Mouse (Mus musculus) forebrain, postnatal 0 days (tissue): ENCODE data around the gene Kmt2d. TPM values are rescaled to one million over a fixed set of nuclear protein-coding genes. Genes with fewer than 3 reads are reported as not detected.

ENCODE experiments used
- ATAC-seq: fragments of 200-750 bp; cut with Nextera tagmentation; 2 replicates; pipeline ENCODE4 v1.8.0; 2017; ENCODE audit warnings: mild to moderate bottlenecking, moderate library complexity
- DNase-seq: peaks from one replicate; pipeline ENCODE4 v3.0.0-alpha.2; 2015
- H3K27ac ChIP-seq: fragments of 300-500 bp; sonication (generic); 2 replicates; pipeline ENCODE4 v1.5.1; 2014; ENCODE audit warnings: low read depth, mild to moderate bottlenecking, antibody characterized with exemption, low read length, moderate library complexity, mixed read lengths
- H3K27me3 ChIP-seq: fragments of 300-500 bp; sonication (generic); 2 replicates; pipeline ENCODE4 v1.6.1; 2014; ENCODE audit warnings: mild to moderate bottlenecking, low read length, mixed read lengths; ENCODE audit not compliant: insufficient read depth
- H3K36me3 ChIP-seq: fragments of 300-500 bp; sonication (generic); 2 replicates; pipeline ENCODE4 v1.6.1; 2014; ENCODE audit warnings: mild to moderate bottlenecking, moderate library complexity; ENCODE audit not compliant: insufficient read depth
- H3K4me1 ChIP-seq: fragments of 300-500 bp; sonication (generic); 2 replicates; pipeline ENCODE4 v1.6.1; 2014; ENCODE audit warnings: antibody characterized with exemption; ENCODE audit not compliant: insufficient read depth
- H3K4me2 ChIP-seq: fragments of 300-500 bp; sonication (generic); 2 replicates; pipeline ENCODE4 v1.6.1; 2014; ENCODE audit warnings: low read depth, mild to moderate bottlenecking, moderate library complexity
- H3K4me3 ChIP-seq: fragments of 300-500 bp; sonication (generic); 2 replicates; pipeline ENCODE4 v1.5.1; 2014; ENCODE audit warnings: low read depth, low read length, mixed read lengths
- H3K9ac ChIP-seq: fragments of 300-500 bp; sonication (generic); 2 replicates; pipeline ENCODE4 v1.6.1; 2014; ENCODE audit warnings: mild to moderate bottlenecking
- H3K9me3 ChIP-seq: fragments of 300-500 bp; sonication (generic); 2 replicates; pipeline ENCODE4 v1.6.1; 2016; ENCODE audit warnings: low read length
- CTCF ChIP-seq: sonication (generic); IDR thresholded peaks from 2 replicates; pipeline ENCODE4 v1.5.1; 2016; ENCODE audit warnings: antibody characterized with exemption, control low read depth, low read depth
- whole genome bisulfite sequencing: fragments of 180-500 bp; shearing (Covaris S2); extraction: QIAGEN DNeasy Blood & Tissue Kit; methylation state at CpG from one replicate; pipeline ENCODE4 v1.1.7; 2014; 5-methylcytosine and 5-hydroxymethylcytosine counted together
- polyA plus RNA-seq: library from polyadenylated mRNA; unstranded; fragments of >200 nt; fragmentation: Nextera tagmentation; extraction: Ambion mirVana; gene quantifications from 2 replicates; pipeline ENCODE4 v1.2.1, GENCODE M21; 2015
- total RNA-seq: library from RNA; depleted of rRNA; stranded (reverse); fragments of >200 nt; gene quantifications from 2 replicates; pipeline ENCODE4 v1.2.3, GENCODE M21; 2014

Kmt2d gene
- total and polyA plus RNA-seq, 2 experiments from 2014 or later: 6.2 to 25.8 TPM

DNA sequence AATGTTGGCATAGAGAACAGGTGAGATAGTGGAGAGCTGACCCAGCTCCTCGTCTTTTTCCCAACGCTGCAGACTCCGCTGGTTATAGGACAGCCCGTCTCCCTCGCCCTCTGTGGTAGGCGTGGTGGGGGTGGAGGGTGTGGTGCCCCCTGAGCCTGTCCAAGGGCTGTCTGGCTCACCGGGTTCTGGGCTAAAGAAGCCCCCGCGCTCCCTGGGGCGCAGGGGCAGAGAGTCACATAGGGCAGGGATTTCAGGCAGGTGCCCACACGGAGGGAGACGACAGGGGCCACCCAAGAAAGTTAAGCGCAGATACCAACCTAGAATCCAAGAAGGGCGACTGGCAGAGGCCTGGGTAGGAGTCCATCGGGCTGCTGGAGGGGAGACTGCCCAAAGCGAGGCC lies 16.8 kb downstream of the Kmt2d start:
- Histone ChIP-seq H3K9ac (no peak overlapping the region), H3K4me2 (no peak overlapping the region), H3K36me3 (peaks cover 98% of the 10 kb centered on the region), H3K27ac (no peak overlapping the region), H3K9me3 (no peaks in the 10 kb centered on the region), H3K4me3 (no peak overlapping the region), H3K4me1 (no peaks in the 10 kb centered on the region), H3K27me3 (no peaks in the 10 kb centered on the region)
- DNase-seq (no peak), ATAC-seq (no peak)
- WGBS: 93% methylated on average over 16 of the region's 16 CpGs
- TF ChIP-seq CTCF: no peak

DNA sequence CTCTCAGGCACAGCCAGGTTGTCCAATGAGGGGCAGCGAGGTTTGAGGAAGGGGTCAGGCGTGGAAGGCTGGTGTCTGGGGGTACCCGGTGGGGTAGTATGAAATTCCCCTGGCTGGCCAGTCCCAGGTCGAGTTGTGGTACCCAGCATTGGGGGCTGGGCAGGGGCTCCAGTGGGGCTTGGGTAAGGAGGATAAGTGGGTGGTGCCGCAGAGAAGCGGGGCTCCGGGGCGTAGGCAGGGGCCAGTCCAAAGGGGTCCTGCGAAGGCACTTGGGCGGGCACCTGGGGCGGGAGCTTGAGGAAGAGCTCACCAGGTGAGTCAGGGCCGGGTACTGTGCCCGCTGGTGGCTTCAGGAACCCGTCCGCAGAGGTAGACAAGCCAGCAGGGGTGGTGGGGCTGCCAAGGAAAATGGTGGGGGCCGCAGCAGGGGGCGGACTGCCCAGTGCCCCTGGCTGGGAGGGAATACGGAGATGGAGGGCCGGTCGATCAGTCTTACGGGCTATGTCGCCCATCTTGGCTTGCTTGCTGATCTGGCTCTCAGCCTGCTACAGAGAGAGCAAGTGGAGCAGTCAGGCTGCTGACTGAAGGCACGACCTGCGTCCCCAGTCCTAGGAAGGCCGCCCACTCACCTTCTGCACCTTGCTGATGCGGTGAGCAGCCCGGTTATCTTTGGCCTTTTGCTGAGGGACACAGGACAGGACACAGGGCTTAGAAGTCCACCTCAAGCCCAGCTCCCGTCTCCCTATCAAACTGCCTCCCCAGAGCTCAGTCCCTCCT lies 17.7 kb downstream of the Kmt2d start:
- DNase-seq: no peak
- Histone ChIP-seq H3K4me2 (no peak overlapping the region), H3K27ac (no peak overlapping the region), H3K9ac (no peak overlapping the region), H3K4me1 (no peaks in the 10 kb centered on the region), H3K27me3 (no peaks in the 10 kb centered on the region), H3K36me3 (peaks cover 100% of the 10 kb centered on the region), H3K4me3 (no peak overlapping the region), H3K9me3 (no peaks in the 10 kb centered on the region)
- 91% methylated on average over 28 of the region's 28 CpGs for WGBS
- no peak for TF ChIP-seq CTCF
- ATAC-seq: no peak

DNA sequence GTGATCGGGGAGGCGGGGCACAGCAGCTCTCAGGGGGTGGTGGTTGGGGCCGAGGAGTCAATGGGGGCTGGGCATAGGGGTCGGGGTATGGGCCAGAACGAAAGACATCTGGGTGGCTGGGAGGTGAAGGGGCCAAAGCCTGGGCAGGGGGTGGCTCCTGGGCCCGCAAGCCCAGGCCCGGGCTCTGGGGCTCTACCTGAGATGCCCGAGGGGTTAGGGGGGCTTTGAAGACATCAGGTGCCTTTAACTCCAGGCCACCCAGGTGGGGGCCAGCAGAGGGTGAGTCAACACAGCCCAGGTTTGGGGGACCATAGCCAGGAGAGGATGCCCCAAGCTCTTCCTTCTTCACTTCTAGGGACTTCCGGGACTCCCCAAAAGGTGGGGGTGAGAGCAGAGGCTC lies 18.3 kb downstream of the Kmt2d start:
- Histone ChIP-seq H3K9ac (no peak overlapping the region), H3K27ac (no peak overlapping the region), H3K9me3 (no peaks in the 10 kb centered on the region), H3K4me2 (no peak overlapping the region), H3K4me1 (no peaks in the 10 kb centered on the region), H3K27me3 (no peaks in the 10 kb centered on the region), H3K36me3 (peaks cover 99% of the 10 kb centered on the region), H3K4me3 (no peak overlapping the region)
- 96% methylated on average over 9 of the region's 9 CpGs for WGBS
- no peak for DNase-seq
- ATAC-seq: no peak
- no peak for TF ChIP-seq CTCF

DNA sequence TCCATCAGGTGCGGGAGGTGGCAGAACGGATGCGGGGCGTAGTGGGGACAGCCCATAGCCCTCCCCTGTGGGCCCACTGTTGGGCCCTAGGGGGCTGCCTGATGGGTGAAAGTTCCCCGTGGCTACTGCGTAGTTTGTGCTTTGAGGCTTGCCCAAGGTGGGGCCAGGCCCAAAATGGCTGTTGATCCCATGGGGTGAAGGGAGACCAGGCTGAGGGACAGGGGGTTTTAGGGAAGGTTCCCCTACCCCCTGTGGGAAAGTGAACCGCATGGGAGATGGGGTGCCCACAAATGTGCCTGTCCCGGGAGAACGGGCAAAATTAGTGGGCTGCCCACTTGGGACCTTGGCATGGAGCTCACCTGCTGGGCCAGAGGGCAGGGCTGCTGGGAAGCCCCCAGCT lies 18.9 kb downstream of the Kmt2d start:
- Histone ChIP-seq H3K27ac (no peak overlapping the region), H3K4me1 (no peaks in the 10 kb centered on the region), H3K9me3 (no peaks in the 10 kb centered on the region), H3K36me3 (peaks cover 99% of the 10 kb centered on the region), H3K4me2 (no peak overlapping the region), H3K9ac (no peak overlapping the region), H3K4me3 (no peak overlapping the region), H3K27me3 (no peaks in the 10 kb centered on the region)
- TF ChIP-seq CTCF: no peak
- 96% methylated on average over 9 of the region's 9 CpGs for WGBS
- DNase-seq (no peak), ATAC-seq (no peak)

DNA sequence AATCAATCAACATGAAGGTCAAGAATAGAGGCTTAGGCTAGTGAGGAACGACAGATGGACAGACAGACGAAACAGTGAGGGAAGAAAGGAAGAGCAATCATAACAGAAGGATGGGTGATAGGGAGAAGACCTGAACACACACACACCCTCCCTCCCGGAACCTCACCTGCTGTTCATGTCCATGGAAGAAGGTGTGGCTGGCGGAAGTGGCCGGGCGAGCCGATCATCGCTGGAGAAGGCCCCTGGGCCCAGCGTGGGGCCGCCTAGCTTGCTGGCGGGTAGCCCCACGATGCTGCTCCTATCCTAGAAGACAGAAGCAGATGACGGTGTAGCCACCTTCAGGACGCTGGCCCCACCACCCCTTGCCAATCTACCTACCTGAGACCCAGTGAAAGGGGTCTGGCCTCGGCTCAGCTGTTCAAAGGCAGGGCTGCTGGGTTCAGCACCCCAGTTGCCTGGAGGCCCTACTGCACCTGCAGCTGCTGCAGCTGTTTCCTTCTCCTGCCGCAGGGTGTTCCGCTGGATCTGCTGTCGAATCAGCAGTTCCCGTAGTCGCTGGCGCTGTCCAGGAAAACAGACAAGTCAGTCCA lies 19.7 kb downstream of the Kmt2d start:
- Histone ChIP-seq H3K36me3 (peaks cover 99% of the 10 kb centered on the region), H3K27ac (no peak overlapping the region), H3K9ac (no peak overlapping the region), H3K4me1 (no peaks in the 10 kb centered on the region), H3K4me2 (no peak overlapping the region), H3K4me3 (no peak overlapping the region), H3K27me3 (no peaks in the 10 kb centered on the region), H3K9me3 (no peaks in the 10 kb centered on the region)
- no peak for ATAC-seq
- no peak for DNase-seq
- 93% methylated on average over 21 of the region's 21 CpGs for WGBS
- TF ChIP-seq CTCF: no peak

DNA sequence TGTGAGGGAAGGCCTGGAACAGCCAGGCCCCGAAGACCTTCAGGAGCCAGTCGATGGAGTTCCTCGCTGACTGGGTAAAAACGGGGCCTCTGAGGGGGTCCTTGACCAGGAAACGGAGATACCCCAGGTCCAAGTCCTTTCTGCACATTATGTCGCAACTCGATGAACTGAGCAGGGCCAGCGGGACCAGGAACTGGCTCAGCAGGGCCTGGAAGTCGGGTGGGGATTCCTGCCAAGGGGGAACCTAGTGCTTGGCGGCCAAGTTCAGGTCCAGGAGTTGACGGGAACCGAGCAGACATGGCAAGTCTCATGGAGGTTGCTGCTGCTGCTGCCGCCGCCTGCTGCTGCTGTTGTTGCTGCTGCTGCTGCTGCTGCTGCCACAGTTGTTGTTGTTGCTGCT lies 20.3 kb downstream of the Kmt2d start:
- no peak overlapping the region for H3K27ac ChIP-seq
- no peak for DNase-seq
- H3K4me2 ChIP-seq: no peak overlapping the region
- H3K9me3 ChIP-seq: no peaks in the 10 kb centered on the region
- H3K36me3 ChIP-seq: peaks cover 99% of the 10 kb centered on the region
- TF ChIP-seq CTCF: no peak
- no peak overlapping the region for H3K4me3 ChIP-seq
- H3K27me3 ChIP-seq: no peaks in the 10 kb centered on the region
- WGBS: 90% methylated on average over 14 of the region's 14 CpGs
- H3K4me1 ChIP-seq: no peaks in the 10 kb centered on the region
- no peak overlapping the region for H3K9ac ChIP-seq
- no peak for ATAC-seq

DNA sequence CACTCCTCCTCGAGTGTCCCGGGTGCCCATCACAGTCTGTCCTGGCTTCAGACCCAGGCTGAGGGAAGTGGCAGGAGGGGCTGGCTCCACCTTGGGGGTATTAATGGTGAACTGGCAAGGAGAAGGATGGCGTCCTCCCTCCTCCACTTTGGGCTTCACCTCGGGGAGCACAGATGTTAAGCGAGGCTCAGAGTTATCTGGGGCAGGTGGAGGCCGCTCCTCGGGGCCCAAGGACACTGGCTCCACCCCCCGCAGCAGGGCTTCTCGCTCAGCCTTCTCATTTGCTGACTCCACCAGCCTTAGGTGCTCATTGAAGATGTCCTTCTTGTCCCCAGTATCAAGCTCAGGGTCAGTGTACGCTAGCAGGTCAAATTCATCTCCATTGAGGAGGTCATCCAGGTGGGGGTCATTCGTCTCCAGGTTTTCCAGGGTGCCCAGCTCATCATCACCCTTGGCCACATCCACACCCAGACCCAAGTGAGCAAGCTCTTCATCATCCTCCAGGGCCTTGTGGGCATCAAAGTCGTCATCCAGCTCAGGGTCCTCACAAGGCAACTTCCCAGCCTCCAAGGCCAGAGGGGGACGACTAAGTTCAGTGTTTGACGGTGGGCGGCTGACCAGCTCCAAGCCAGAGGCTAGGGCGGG lies 20.9 kb downstream of the Kmt2d start:
- H3K4me3 ChIP-seq: no peak overlapping the region
- no peak overlapping the region for H3K4me2 ChIP-seq
- H3K36me3 ChIP-seq: peaks cover 99% of the 10 kb centered on the region
- no peak for DNase-seq
- no peak overlapping the region for H3K27ac ChIP-seq
- H3K9me3 ChIP-seq: no peaks in the 10 kb centered on the region
- WGBS: 91% methylated on average over 16 of the region's 16 CpGs
- no peaks in the 10 kb centered on the region for H3K4me1 ChIP-seq
- TF ChIP-seq CTCF: no peak
- no peaks in the 10 kb centered on the region for H3K27me3 ChIP-seq
- ATAC-seq: no peak
- no peak overlapping the region for H3K9ac ChIP-seq
